Mouse (Mus musculus) liver, adult 10 weeks (tissue): Measurements from ENCODE around the gene Gpr55. TPM values are rescaled to one million over a fixed set of nuclear protein-coding genes. Genes with fewer than 3 reads are reported as not detected.

Source experiments
- polyA plus RNA-seq: library from polyadenylated mRNA; stranded (reverse); fragments of 350-450 nt; fragmentation: Illumina TruSeq; extraction: RNeasy Lipid Tissue Mini Kit (QIAGEN cat#74804); gene quantifications from one replicate; pipeline ENCODE4 v1.2.3, GENCODE M21; 2014; ENCODE audit warnings: low read depth, low replicate concordance

Gene Gpr55
- polyA plus RNA-seq = not detected

GRCm38 (mm10) chr1:85960873-85961272 is at the start of gene Gpr55:
TSS of gene Gpr55 (minus strand) at chr1:85961007.

DNA sequence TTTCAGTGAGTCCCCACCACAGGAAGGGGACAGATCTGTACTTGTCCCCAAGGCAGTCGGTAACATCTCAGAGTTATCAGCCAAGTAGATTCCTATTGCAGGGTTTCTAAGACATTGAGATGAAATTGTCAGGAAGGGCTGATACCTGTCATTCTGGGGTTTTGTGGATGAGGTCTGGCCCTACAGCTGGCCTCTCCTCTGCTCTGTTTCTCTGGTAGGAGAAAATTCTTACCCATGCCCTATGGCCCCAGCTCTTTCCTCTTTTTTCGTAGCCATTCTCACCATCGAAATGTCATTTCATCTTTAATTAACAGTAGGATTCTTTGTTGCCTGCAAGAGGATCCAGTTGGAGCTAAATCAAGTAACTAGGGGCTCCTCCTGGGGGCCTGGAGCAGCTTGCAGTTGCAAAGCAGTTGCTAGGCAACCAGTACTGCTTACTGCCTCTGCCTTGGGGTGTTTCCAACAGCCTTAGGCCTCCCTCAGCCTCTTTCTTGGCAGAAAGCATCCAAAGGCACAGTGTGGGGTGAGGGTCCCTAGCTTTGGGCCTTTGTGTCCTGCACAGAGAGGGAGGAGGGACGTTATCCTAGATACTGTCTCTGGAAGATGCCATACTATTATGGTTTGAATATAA is 32.6 kb downstream of the Gpr55 start, which contains the start of gene 4933407L21Rik:
Gene 4933407L21Rik (plus strand): TSS at position 427 of the 631 bp plus-strand sequence.

GRCm38 (mm10) chr1:85894231-85894747 is 66.5 kb downstream of the Gpr55 start, which contains the start of gene Itm2c:
TSS of gene Itm2c (plus strand) at chr1:85894281.

Other genes starting within 250 kb of the Gpr55 start
- 0.64 TPM for gene A630001G21Rik, start 182.4 kb downstream of the Gpr55 start, polyA plus RNA-seq
- gene Cab39, start 167.6 kb downstream of the Gpr55 start, polyA plus RNA-seq = 67.9 TPM
- gene Itm2c, start 66.7 kb downstream of the Gpr55 start, polyA plus RNA-seq = 2.6 TPM
- gene 4933407L21Rik, start 32.5 kb downstream of the Gpr55 start, polyA plus RNA-seq = not detected
- gene Spata3, start 55.8 kb upstream of the Gpr55 start, polyA plus RNA-seq = not detected
- 43.7 TPM for gene 2810459M11Rik, start 84.9 kb upstream of the Gpr55 start, polyA plus RNA-seq
- 120 TPM for gene Psmd1, start 103.4 kb upstream of the Gpr55 start, polyA plus RNA-seq
- gene Htr2b, start 151.0 kb upstream of the Gpr55 start, polyA plus RNA-seq = not detected
- not detected for gene Gm21972, start 172.6 kb upstream of the Gpr55 start, polyA plus RNA-seq
- gene Armc9, start 193.8 kb upstream of the Gpr55 start, polyA plus RNA-seq = 3.4 TPM